Mouse (Mus musculus): ENCODE results near the gene Wdr83os.

Wdr83os gene

GRCm38 (mm10) chr8:85080532-85081215 lies at the start of gene Wdr83os:
TSS of gene Wdr83os (plus strand) at chr8:85080740.
- DNase-seq (ENCODE audit: low spot score) = peak; percentile 47

DNA sequence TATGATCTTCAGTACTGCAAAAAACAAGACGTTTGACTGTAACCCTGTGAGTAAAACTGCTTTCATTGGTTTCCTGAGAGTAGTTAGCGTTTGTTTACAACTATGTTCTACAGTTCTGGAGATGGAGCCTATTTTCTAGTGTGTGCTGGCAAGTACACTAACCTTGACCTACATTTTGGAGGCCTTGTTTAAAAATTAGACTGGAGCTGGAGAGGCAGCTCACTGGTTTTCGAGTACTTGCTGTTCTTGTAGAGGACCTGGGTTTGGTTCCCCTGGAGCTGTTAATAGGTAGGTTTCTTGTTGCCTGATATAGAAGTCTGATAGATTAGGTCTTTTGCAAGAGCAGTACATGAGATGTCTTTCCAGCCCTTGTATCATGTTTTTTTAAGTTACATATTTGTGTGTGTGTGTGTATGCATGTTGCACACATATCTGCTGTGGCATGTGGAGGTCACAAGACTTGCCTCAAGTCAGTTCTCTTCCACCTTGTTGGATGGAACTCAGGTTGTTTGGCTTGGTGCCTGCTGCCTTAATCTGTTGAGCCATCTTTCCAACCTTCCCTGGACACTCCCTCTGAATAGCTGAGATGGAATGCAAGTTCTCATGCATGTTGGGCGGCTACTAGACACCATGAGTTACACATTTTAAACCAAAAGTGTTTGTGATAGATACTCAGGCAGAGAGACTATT lies 47.8 kb upstream of the Wdr83os start:
- DNase-seq (ENCODE audit: low spot score) = no peak

- peak; percentile 35 for DNase-seq (ENCODE audit: low spot score)
Observed at GRCm38 (mm10) chr8:85033867-85034266, 46.7 kb upstream of the Wdr83os start.

DNA sequence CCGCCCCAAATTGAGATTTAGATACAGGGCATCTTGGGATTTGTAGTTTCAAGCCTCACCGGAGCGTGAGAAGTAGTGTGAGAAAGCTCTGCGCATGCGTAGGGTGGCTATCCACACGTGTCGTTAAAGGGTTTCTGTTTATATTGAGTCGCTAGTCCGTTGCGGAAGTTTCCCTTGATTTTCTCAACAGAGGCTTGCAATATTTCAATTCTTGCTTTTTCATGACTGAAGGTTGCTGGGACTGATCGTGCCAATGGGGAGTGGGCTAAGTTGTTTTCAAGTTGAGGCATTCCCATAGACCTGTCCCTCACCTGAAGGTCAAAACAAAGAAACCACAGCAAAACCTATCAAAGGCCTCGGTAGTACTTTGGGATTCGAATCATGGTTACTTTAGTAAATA lies 45.8 kb upstream of the Wdr83os start:
- peak; percentile 80 for DNase-seq (ENCODE audit: low spot score)

- no peak for DNase-seq (ENCODE audit: low spot score)
Observed at GRCm38 (mm10) chr8:85035165-85035727, 45.3 kb upstream of the Wdr83os start.

GRCm38 (mm10) chr8:85035728-85036310 lies 44.7 kb upstream of the Wdr83os start:
- no peak for DNase-seq (ENCODE audit: low spot score)

- no peak for DNase-seq (ENCODE audit: low spot score)
Observed at GRCm38 (mm10) chr8:85036381-85036717, 44.2 kb upstream of the Wdr83os start.

DNA sequence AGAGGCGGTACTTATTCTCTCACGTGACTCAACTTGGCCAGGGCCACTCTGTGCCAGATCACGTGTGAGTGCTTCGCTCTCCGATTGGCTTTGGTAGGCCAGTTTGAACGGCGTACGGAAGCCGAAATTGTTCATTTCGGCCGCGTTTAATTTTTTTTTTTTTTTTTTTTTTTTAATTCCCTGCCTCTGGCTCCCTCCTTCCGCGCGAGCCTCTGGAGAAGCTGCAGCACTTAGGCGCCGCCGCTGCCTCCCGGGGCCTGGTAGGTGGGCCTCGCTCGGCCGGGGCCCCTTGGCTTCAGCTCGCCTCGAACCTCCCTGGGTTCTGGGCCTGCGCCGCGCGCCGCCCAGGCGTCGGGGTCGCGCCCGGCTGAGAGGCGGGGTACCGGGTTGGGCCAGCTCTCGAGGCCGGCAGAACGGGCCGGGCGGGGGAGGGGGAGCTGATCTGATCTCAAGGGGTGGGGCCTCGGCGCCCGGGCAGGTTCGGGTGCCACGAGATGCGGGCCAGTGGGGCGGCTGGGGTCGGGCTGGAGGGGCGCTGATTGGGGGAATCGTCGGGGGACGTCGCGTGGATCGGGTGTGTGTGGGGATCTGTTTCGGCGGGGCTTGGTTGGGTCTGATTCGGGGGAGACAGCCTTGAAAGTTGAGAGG lies 43.7 kb upstream of the Wdr83os start, which contains the start of gene Tnpo2:
Gene Tnpo2 (plus strand): TSS at position 198 of the 648 bp plus-strand sequence.
- peak; percentile 97 for DNase-seq (ENCODE audit: low spot score)

DNA sequence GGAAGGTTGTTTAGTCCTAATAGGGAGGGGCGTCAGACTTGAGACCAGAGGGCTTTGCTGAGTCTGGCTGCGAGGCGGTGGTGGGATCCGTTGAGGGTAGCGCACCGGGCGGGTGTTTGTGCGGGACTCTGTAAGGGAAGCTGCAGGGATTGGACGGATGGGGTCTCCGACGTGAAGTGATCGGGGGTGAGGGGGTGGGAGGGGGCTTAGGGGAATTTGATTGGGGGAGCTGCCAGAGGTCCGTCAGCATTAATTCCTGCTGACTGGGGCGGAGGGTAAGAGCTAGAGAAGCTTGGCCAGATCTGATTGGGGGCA lies 43.2 kb upstream of the Wdr83os start:
- no peak for DNase-seq (ENCODE audit: low spot score)

DNA sequence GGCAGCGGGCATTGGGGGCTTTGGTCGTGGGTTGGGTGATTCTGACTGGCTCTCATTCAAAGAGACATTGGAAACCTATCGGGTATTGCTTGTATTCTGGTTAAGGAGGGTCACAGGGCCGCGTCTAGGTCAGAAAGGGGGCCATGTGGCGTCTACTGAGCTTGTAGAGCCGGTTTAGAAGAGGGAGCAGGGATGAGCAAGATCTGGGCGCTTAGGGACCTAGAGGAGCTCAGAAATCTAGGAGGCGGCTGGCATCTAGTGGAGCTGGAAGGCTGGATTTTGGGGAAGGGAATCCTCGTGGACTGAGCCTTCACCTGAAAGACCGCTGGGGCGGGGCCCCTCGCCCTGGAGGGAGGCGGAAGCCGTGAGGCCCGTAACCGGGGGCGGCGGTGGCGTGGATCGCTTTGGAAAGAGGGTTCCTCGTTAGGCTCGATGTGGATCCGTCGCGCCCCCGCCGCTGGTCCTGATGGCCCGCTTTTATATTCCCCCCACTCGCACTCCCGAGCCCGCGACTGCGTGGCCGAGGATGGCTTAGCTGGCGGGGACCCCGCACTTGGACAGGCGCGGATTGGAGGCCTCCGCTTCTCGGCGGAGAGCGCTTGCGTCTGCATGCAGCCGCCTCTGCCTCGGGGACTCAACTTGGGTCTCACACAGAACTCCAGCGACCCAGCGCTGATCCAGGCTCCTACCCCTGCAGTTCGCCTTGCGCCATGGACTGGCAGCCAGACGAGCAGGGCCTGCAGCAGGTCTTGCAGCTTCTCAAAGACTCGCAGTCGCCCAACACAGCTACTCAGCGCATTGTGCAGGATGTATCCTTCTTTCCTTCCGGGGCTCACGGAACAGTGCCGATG lies 42.6 kb upstream of the Wdr83os start:
- DNase-seq (ENCODE audit: low spot score) = peak; percentile 26

DNA sequence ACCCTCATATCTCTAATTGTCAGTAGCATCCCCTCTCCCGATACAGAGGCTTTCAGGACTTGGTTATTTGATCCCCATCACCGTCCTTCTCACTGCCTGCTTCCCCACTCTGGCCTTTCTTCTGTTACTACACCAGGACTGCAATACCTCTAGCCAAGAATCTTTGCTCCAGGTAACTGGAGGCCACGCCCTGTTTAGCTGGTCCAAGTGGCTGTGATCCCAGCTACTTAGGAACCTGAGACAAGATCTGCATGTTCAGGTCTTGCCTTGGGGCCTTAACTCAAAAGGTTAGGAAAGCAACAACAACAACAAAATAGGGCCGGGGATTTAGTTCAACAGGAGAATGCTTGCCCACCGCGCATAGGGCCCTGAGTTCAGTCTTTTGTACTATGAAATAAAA lies 36.9 kb upstream of the Wdr83os start:
- no peak for DNase-seq (ENCODE audit: low spot score)

DNA sequence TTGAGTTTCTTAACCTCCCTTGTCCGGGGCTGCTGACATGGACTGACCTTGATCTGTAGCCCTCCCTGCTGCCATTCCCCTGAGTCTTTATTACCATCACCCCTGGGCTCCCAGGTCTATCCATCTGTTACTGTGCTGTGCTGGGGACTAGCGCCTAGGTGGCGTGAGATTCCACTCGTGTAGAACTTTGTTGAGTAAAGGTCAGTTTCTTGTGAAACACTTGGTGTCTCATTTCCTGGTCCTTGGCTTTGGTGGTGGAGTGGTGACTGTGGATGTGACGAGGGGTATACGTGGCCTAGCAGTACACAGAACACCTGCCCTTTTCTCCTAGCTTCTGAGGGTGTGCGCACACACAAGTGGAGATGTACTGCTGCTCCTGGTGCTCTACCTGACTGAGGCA lies 23.2 kb upstream of the Wdr83os start:
- DNase-seq (ENCODE audit: low spot score) = no peak

DNA sequence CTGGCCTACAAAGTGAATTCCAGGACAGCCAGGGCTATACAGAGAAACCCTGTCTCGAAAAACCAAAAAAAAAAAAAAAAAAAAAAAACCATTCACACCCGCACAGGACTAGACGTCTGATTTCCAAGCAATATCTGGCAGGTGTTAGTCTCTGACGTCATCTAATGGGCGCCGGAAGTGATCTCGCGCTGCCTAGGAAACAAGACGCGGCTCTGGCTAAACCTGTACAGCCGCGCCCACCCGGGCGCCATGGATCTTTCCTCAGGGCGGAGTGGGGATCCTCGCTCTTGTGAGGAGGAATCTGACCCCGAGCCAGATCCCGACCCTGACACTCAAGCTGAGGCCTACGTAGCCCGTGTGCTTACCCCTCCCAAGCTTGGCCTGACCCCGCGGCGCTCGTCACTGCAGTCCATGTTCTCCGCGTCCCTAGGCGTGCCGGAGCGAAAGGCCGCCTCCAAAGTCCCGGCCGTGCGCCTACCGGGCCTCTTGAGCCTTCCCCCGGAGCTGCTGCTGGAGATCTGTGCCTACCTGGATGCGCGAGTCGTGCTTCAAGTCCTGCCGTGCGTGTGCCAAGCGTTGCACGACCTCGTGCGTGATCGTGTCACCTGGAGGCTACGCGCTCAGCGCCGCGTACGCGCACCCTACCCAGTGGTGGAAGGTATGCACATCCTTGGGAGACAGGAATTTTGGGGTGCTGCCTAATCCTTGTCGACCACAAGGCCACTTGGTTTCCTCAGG lies 20.5 kb upstream of the Wdr83os start, which contains the start of gene Fbxw9:
Gene Fbxw9 (plus strand): TSS at position 177 of the 738 bp plus-strand sequence.
- DNase-seq (ENCODE audit: low spot score) = peak; percentile 92

GRCm38 (mm10) chr8:85062603-85063002 lies 17.9 kb upstream of the Wdr83os start:
- DNase-seq (ENCODE audit: low spot score) = no peak

GRCm38 (mm10) chr8:85065213-85065612 lies 15.3 kb upstream of the Wdr83os start:
- DNase-seq (ENCODE audit: low spot score) = no peak

GRCm38 (mm10) chr8:85067155-85067554 lies 13.4 kb upstream of the Wdr83os start:
- no peak for DNase-seq (ENCODE audit: low spot score)

DNA sequence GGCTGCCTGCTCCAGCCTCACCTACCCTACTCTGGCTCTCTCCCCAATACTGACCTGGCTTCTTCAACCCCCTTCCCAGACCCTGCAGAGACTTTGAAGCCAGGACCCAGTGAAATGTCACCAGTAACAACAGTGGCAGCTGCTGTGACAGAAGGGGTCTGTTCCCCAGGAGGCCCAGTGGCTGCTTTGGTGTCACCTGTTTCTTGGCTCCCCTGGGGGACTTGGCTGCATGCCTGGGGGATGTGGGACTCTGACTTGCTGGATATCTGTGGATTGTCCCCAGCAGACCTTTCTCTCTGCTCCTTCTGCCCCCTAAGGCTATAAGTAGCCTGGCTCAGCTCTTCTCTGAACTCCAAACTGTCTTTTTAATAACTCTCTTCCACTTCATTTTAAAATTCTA lies 12.6 kb upstream of the Wdr83os start, which contains the start of gene Gm5741:
Gene Gm5741 (minus strand): TSS at position 1 of the 400 bp plus-strand sequence.
- no peak for DNase-seq (ENCODE audit: low spot score)

DNA sequence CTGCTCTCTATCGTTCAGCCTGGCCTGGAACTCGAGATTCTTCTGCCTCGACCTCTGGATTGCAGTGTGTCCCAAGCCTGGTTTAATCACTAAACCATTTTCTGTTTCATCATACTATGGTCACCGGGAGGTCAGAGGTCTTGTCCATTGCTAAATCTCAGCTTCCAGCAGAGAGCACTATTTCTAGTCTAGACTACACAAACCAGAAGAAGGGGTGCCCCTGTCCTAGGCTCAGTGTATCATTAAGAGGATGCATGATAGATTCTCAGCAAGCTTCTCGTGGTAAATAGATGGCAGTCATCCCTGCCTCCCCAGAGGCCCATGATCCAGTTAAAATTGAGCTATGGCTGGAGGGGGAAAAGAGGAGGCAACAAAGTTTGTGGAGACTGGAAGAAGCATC lies 9.5 kb upstream of the Wdr83os start:
- DNase-seq (ENCODE audit: low spot score) = no peak

GRCm38 (mm10) chr8:85071514-85072281 lies 8.8 kb upstream of the Wdr83os start, which contains the start of gene Dhps:
TSS of gene Dhps (plus strand) at chr8:85071757.
- peak; percentile 94 for DNase-seq (ENCODE audit: low spot score)

- DNase-seq (ENCODE audit: low spot score) = no peak
Observed at GRCm38 (mm10) chr8:85072364-85072929, 8.1 kb upstream of the Wdr83os start.

Data from lung, postnatal 25 days (tissue).